Mouse (Mus musculus): ENCODE data around the gene Apol7a.
A peak's percentile ranks its signal among the peaks of the same experiment; 100 is the strongest.
"Not testable (repeated sequence)": the region's sequence is repeated elsewhere in the genome, so short reads cannot be mapped to it uniquely, and the experiment has no call there.

The Apol7a gene

DNA sequence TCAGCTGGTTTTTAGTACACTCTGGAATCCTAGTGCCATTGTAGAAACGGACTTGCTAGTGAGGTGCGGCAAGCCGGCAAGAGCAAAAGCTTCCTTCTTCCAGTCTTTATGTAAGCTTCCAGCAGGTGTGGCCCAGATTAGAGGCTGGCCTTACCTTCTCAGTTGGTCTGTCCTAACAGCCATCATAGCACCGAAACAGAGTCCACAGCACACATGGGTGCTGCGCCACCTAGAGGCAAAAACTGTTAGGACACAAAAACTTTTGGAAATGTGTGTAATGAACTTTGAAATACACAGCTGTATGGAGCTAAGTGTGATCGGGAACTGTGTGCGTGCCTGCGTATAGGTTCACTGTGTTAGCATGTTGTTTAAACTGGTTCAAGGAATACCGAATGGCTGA, at the start of gene Apol7a:
TSS of gene Apol7a (minus strand) at position 84 of the 400 bp plus-strand sequence.
- DNase-seq, result not testable (repeated sequence)

DNA sequence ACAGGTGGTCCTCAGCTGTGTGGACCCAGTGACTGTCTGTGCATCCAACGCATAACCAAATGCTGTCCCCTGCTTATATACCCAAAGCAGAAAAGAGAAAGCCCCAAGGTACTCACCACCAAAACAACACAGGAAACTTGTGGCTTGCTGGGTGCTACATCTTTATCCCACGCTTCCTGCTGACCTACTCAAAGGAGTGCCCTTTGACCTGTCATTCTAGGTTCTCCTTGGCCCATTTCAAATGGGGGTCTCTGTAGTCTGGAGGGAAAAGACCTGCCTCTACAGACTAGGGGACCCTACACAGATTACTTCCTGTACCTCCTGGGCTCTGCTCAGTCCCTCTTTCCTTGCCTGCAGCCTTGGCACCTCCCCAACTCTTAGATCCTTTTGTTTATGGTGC, 48.5 kb upstream of the Apol7a start, which contains the start of gene Apol7b:
TSS of gene Apol7b (minus strand) at position 101 of the 400 bp plus-strand sequence.
- DNase-seq, result not testable (repeated sequence)

DNA sequence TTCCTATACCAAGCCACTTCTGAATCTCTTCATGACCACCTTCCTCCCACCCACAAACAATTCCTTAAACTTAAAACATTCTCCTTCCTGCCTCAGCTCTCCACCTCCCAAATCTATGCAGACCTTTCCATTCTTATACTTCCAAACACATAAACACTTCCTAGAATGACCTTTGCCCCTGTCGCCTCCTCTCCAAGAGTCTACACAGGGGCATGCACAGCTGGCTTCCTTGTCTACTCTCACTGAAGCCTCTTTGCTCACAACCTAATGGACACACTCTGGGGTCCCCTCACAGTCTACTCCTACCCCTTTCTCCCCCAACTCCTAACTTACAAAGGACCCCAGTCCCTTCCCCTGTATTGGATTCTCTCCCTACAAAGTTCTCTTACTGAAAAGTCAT, 46.8 kb upstream of the Apol7a start:
- DNase-seq, result not testable (repeated sequence)

DNA sequence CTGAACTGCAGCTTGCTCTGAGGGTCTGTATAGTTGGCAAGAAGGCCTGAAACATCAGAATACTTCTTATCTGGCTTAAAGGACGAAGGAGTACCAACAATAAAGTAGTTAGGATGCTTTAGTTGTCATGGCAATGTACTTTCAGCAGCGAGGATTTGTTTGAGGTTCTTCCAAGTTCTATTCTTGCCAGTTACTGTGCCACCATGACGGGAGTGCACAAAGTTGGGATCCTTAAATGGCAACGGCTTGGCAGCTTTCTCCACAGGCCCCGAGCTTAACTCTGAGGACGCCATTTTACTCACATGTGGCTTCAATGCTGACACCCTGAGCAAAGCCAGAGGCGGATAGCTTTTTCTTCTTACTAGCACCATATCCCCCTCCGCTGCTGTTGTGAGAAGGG, 45.8 kb upstream of the Apol7a start:
- DNase-seq, result not testable (repeated sequence)

DNA sequence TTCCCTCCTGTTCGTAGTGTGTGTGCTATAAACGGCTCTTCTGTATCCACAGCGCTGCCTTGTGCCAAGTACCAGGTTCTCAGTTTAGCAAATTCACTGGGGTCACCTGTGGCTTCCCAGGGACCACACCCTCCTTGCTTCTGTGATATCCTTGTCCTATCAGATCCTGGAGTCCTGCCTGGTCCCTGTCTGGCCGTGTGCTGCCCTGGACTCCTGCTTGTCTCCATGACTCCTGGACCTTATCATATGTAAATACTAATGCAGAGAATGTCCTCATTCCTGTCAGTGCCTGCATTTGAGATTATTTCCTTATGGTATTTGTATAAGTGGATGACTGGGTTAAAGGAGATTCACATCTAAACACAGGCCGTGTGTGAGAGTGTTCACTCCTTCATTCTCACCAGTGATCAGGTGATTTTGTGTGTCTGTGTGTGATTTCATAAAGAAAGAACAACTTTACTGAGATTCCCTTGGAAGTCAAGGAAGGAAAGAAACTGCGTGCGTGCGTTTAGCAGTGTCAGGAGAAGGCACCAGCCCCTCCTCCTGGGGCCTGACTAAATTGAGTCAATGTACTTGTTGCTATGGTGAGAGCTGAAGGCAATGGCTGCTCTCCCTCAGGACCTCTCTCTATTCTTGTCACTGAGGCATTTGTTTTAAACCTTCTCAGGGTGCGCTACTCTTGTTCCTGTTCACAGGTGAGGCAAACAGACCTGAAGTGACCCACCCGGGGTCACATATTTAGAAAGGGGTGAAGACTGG, 30.0 kb upstream of the Apol7a start:
- DNase-seq, result not testable (repeated sequence)

DNA sequence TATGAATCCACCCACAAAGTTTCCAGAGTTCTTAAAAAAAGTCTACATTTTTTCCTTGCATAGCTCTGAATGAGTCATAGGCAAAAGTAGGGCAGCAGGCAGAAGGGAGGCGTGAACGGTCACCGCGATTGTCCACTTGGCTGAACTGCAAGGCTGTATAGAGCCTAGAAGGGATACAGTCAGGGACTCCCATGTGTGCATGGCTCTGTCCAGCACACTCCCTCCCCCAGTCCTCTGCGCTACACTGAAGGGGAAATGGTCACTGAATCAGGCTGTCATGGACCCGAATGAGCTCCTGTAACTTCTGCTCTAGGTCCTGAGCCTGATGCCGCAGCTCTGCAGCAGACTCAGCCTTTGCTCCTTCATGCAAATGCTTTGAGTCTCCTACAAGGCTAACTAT, 24.0 kb upstream of the Apol7a start:
- not testable (repeated sequence) for DNase-seq

DNA sequence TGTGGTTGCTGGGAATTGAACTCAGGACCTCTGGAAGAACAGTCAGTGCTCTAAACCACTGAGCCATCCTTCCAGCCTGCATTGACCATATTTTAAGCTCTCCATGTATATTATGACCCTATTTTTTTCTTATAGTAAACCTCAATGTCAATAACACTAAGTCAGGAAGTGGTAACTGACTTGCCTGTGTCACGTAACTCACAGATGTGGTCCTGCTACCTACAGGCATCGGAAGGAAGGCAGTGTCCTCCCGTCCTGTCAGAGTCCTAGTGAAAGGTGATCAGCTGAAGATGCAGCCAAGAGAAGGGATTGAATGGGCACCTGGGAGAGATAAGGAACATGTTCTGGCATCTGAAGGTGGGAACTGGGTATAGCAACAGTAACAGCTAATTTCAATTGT, 20.7 kb upstream of the Apol7a start:
- DNase-seq, result not testable (repeated sequence)

DNA sequence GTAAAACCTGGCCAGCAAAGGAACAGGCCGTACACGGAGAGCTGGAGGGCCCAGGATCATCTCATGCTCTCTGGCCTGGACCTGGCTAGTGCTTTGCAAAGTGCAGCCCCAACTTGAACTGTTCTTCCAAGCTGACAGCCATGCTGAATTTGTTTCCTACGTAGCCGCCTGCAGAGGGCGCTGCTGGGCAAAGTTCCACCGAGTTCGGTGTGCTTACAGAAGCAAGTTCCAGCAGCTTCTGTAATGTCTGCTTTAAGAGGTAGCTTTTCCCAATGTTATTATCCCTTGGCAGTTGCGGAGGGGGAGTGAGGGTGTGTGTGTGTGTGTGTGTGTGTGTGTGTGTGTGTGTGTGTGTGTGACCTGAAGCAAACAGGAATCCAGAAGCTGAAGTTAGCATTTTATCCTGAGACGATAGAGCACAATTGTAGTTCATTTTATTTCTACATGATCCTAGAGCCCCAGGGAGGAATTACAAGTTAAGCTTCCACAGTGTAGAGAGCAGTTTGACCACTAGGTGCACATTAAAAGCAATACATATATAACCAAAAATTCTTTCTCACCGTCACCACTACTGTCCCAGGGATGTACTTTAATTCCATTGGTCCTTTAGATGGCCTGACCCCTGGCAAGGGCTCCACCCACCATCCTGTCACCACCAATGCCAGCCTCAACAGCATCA, 17.9 kb upstream of the Apol7a start:
- not testable (repeated sequence) for DNase-seq

DNA sequence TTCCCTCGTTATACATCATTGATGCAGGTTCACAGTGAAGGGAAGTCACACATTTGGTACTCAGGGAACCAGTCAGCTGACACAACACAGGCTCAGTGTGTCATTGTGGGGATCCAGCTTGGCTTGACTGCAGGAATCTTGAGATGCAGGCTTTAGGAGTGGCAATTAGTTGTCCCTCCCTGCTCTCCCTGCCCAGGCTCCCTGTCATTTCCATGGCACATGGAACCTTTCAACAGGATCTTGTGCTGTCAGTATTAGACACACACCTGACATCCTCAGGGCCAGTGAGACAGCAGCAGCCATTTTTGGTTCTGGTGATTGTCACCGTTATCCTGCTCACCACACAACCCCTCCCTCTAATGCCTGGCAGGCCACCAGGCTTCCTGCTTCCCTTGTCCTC, 16.7 kb upstream of the Apol7a start:
- DNase-seq, result not testable (repeated sequence)

DNA sequence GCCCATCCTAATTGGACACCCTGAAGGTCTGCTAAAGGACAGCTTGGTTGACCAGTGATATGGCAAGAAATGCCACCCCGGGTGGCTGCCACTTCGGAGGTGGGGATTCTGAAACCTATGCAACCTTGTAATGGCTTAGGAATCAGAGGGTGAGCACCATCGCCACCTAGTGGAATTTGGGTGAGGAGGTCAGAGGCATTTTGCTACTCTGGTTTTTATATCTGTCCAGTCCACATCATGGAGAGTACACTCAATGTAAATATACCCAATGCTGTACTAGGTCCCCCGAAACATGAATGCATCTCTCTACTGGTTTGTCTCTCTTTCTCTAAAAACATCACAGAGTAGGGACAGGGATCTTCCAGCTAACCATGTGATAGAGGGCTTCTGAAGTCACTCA, 13.8 kb upstream of the Apol7a start:
- DNase-seq, result not testable (repeated sequence)

DNA sequence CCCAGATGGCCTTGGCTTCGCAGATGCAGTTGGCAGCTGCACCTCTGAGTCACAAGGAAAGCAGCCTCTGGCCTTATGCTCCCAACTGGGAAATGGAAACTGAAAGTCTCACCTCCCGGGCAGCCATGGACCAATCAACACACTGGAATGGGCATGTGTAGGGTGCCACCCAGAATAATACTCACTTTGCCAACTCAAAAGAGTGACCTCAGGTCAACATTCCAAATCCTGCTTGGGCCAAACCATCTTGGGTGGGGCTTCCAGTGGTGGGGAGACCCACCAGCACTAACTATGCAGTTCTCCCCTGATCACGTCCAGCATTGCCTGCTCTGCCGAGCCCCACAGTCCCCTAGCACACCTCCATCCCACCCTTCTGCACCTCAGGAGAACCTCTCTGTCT, 12.1 kb upstream of the Apol7a start, which contains the start of gene Apol9a:
TSS of gene Apol9a (minus strand) at position 101 of the 400 bp plus-strand sequence.
- not testable (repeated sequence) for DNase-seq

DNA sequence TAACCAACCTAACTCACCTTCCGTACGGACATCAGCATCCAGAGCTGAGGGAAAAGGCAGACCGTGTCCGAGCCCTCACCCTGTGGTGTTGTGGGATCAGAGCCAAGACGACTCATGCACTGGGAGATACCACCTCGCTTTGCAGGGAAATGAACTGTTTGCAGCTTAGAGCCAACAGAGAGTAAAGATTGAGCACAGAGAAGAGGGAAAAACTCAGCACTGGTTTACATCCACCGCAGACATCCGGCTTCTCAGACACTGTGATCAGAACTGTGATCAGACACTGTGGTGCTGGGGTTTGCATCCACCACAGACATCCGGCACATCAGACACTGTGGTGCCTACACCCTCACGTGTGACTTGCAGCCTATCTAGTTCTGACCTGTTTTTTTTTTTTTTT, 7.5 kb upstream of the Apol7a start:
- DNase-seq, result peak; percentile 22 to 33

DNA sequence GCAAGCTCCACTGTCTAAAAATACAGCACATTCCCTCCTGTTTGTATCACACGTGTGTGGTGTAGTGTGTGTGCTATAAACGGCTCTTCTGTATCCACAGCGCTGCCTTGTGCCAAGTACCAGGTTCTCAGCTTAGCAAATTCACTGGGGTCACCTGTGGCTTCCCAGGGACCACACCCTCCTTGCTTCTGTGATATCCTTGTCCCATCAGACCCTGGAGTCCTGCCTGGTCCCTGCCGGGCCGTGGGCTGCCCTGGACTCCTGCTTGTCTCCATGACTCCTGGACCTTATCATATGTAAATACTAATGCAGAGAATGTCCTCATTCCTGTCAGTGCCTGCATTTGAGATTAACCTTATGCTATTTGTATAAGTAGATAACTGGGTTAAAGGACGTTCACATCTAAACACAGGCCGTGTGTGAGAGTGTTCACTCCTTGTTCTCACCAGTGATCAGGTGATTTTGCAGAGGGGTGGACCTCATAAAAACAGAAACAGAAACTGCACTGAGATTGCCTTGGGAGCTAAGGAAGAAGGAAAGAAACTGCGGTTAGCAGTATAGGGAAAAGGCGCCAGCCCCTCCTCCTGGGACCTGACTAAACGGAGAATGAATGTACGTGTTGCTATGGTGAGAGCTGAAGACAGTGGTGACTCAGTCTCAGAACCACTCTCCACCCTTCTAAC, 1.3 kb downstream of the Apol7a start:
- DNase-seq, result not testable (repeated sequence)

DNA sequence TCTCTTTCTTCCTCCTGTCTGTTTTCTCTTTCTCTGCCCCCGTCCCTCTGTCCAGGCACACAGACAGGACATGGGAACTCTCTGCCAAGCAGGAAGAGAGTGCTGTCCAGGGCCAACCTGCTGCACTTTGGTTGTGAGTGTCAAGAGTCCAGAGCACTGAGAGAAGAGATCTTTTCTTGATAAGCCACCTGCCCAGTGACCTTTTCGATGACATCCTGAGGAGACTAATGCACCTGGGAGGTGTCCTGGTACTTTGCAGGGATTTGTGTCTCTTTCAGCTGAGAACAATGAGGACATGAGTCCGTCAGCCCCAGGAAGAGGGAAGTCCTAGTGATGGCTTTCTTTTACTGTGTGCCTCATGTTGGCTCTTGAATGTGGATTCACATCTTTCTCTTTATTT, 5.1 kb downstream of the Apol7a start:
- DNase-seq, result not testable (repeated sequence)

DNA sequence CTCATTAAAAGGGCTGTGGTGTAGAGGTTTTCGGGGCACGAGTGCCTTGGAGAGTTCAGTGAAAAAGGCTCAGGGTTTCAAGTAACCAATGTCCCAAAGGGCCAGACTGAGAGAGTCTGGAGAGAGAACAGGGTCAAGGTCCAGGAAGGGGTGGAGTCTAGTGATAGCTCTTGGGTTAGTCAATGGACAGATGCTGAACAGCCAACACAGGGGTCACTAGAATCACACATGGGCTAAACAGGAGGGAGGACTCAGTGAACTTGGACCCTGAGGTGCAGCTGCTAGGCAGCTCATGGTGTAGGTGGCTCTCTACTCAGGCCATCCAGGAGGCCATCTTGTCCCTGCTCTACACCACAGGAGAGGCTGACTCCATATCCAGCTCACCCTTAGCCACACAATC, 11.4 kb downstream of the Apol7a start:
- no peak for DNase-seq

DNA sequence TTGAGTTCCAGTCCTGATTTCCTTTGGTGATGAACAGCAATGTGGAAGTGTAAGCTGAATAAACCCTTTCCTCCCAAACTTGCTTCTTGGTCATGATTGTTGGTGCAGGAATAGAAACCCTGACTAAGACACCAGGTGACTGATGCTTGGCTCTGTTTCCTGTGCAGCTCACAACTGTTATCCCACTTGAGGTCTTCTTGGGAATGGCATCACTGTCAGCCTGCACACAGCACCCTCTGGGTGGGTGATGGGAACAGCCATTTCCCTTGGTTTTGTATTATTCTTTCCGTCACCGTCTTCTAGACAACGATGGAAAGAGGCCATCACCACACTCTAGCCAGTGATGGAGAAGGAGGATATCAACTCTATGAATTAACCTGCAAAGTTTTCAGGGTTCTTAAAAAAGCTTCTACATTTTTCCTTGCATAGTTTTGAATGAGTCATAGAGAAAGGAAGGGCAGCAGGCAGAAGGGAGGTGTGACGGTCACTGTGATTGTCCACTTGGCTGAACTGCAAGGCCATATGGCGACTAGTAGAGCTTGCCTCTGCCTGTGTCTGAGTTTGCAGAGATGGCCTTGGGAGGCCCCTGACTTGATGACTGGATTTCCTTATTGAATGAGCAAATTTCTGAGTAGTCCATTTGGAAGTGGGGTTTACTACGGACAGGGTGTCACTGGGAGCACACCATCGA, 14.4 kb downstream of the Apol7a start:
- DNase-seq, result peak; percentile 57 to 60

DNA sequence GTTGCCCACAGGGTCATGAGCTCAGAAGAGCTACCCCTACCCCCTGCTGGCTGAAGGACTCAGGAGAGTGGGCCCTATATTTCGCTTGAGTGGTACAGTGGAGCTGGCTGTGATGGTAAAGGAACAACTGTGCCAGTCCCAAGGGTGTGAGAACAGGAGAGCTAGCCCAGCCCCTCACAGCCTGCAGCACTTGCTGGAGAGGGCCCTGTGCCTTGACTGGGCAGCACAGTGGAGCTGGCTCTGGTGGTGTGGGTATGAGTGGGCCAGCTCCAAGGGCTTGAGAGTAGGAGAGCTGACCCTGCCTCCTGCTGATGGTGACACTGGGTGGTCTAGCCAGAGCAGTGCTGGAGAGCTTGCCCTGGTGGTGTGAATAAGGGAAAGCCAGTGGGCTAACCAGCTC, 16.0 kb downstream of the Apol7a start:
- no peak for DNase-seq

DNA sequence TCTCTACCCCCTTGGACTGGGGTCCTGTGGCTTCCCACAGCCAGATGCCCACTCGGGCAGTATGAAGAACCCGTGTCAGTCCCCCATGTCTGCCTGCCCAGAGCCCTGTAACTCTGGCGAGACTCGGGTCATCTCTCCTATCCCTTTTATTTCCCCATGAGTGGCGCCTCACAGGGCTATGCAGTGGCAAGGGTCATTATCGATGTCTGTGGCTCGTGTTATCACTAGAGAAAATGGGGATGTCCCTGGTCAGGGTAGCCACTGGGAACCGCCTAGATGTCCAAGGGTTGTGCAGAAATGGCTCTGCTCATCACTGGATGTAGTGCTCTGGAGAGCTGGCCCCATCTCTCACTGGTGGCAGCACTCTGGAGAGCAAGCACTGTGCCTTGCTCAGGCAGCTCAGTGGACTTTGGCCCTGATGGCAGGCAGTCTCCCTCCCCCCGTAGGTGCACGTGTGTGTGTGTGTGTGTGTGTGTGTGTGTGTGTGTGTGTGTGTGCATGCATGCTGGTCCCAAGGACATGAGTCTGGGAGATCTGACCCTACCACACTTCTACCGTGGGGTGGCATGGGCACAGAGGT, 16.5 kb downstream of the Apol7a start:
- DNase-seq, result no peak

DNA sequence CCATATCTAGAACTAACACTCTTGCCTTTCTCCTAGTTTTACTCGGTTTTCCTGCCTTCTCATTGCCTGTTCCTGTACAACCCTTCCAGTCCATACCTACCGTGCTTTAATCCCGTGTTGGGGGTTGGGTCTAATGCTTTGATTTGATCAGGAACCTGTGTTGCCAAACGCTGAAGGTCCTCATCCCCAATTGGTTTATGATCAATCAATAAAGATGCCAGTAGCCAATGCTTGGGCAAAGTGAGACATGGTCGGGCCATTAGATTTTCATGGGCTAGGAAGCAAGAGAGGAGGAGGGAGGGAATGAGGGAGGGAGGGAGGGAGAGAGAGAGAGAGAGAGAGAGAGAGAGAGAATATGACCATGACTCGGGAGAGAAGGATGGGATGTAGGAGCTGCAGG, 17.4 kb downstream of the Apol7a start:
- no peak for DNase-seq

DNA sequence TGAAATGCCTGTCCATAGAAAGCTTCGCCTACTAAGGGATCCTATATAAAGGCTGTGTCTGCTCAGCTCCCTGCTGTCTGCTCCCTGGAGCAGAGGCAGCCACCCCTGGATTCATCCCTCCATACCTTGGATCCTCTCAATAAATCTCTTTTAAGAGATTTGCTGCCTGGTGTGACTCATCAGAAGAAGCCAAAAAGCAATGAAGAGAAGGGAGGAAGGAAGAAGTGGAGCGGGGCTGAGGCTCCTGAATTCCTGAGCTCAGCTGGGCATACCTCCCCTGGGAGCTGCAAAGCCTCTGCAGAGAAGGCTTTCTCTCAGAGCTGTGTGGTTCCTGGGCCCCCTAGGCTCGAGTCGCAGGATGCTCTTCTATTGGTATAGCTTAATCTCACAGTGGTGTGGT, 19.0 kb downstream of the Apol7a start:
- DNase-seq, result no peak

DNA sequence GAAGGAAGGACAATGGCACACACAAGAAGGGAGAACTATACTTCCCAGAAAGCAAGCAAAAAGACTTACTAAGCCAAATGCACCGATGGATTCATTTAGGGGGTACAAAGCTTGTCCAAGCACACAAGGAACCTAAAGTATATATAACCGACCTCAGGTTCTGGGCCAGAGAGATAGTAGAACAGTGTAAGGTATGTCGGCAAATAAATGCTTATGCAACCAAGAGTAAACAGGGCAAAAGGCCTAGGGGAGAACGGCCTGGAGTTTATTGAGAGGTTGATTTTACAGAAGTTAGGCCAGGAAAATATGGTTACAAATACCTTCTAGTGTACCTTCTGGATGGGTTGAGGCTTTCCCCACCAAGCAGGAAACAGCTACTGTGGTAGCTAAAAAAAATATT, 21.5 kb downstream of the Apol7a start:
- no peak for DNase-seq

DNA sequence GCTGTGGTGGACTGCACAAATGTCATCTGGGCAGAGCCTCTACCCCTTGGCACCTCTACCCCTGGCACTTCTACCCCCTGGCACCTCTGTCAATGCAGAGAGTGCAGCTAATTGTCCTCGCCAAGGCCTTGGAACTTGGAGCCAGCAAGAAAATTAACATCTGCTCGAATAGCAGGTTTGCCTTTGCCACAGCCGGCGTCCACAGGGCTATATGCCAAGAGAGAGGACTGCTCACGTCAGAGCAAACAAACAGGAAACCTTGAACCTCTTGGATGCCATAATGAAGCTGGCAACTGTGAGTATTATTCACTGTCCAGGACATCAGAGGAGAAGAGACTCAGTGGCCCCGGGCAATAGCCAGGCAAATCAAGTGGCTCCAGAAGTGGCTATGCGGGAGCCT, 22.0 kb downstream of the Apol7a start:
- no peak for DNase-seq

DNA sequence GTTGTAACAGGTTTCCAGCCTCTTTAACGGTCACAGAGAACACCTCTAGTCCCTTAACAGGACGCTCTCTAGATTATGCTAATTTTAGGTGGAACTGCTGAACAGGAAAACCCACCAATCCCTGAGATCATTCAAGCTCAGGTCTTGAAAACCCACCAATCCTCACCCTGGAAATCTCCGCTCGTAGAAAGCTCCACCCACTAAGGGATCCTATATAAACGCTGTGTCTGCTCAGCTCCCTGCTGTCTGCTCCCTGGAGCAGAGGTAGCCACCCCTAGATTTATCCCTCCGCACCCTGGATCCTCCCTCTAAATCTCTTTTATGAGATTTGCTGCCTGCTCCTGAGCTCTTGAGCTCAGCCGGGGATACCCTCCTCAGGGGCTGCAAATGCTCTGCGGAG, 28.3 kb downstream of the Apol7a start:
- DNase-seq, result no peak
